Mouse (Mus musculus) cerebellum, postnatal 14 days (tissue): ENCODE data around the gene Siae.
A peak's percentile ranks its signal among the peaks of the same experiment; 100 is the strongest.

Experiments
- DNase-seq, 2 experiments: peaks; one replicate each; pipeline ENCODE4 v3.0.0; 2021; ENCODE audit warnings: mixed read lengths in 2 of 2

The Siae gene

DNA sequence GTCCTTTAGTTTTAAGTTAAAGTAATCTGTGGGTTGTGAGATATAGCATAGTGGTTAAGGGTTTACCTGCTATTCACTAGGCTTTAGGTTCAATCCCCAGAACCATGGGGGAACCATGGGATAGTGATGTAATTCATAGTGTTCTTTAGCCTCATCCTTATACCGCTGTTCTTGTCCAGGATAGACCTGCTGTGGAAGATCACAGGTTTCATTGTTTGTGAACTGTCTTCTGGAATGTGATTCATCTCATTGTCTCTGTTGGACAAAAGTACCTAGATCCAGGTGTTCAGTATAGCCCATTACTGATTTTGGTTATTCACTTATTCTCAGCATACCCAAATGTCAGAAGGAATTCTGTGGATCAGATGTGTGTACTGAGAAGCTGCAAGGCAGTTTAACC lies 71.8 kb downstream of the Siae start:
- no peak for DNase-seq

GRCm38 (mm10) chr9:37628581-37628980 lies 73.1 kb downstream of the Siae start:
- DNase-seq: no peak

GRCm38 (mm10) chr9:37629941-37630340 lies 74.4 kb downstream of the Siae start:
- DNase-seq: no peak

GRCm38 (mm10) chr9:37632305-37632704 lies 76.8 kb downstream of the Siae start:
- no peak for DNase-seq

DNA sequence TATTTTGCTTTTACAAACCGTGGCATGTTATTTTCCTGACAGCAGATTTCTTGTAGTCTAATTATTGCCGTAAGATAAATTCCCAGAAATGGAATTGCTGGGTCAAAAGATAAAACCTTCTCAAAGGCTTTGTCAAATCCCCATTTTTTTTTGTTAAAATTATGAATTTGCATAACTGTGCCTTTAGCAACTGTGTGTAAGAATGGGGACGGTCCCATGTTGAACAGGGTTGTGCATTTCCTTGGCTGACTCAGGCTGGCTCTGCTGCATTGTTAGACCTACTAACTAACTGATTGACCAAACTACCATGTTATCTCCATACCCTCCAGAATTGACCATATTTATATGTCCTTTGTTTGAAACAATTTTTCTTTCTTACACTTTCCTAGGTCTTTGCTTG lies 78.8 kb downstream of the Siae start:
- DNase-seq: no peak

DNA sequence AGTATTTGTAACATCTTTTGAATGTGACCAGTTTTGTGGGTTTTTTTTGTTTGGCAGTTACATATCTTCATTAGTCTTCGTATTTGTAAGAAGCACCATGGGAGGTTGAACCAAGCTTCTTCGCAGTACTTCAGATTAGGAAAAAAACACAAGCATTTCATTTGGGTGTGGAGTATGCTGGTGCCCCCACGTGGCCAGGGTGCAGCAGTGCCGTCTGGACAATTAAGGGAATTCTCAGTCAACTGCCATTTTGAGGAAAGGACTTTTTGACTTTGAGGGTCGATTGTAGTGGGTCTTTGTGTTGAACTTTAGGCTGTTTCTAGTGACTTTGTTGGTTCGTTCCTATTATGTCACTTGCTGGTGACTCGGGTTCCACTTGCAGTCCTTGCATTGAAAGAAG lies 80.8 kb downstream of the Siae start:
- peak; percentile 77 for DNase-seq

GRCm38 (mm10) chr9:37636800-37637542 lies 81.5 kb downstream of the Siae start:
- no peak for DNase-seq

DNA sequence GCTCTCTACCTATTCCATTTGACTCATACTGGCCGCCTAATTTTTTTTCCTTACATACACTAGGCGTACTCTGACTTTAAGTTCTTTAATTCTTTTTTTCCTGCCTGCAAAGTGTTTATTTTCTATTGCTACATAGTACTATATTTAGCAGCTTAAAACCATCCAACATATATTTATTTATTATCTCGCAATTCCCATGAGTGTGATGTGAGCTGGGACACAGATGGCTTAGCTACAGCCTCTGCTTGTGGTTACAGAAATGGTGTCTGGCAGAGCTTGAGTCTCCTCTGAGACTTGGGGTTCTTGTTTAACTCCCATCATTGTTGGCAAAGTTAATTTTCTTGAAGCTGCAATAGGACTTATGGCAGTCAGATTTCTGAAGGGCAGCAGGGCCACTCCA lies 83.2 kb downstream of the Siae start:
- DNase-seq: no peak

DNA sequence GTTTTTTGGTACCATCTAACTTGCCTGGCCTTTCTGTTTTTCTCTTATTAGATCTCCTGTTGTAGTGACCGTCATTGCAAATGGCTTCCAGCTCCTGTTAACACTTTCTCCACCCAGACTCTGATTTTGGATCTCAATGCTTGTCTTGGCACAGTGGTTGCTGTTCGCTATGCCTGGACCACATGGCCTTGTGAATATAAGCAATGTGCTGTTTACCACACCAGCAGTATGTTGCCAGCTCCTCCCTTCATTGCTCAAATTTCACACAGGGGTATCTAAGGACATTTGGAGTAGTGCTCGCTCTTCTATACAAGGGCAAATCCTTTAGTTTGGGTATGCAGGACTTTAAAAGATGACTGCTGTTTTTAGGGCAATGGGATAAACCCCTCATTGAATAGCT lies 90.7 kb downstream of the Siae start:
- no peak for DNase-seq

GRCm38 (mm10) chr9:37650639-37651038 lies 95.1 kb downstream of the Siae start:
- no peak for DNase-seq

- DNase-seq: no peak
Observed at GRCm38 (mm10) chr9:37653836-37654235, 98.3 kb downstream of the Siae start.

- DNase-seq: no peak
Observed at GRCm38 (mm10) chr9:37655961-37656360, 100.5 kb downstream of the Siae start.

- DNase-seq: peak in 1 of 2 experiments; percentile 4
Observed at GRCm38 (mm10) chr9:37656439-37656881, 101.0 kb downstream of the Siae start.

- DNase-seq: peak; percentile 80 to 82
Observed at GRCm38 (mm10) chr9:37656931-37657481, 101.5 kb downstream of the Siae start, which contains the start of gene Tbrg1. Tbrg1 (minus strand) TSS chr9:37657312.

GRCm38 (mm10) chr9:37659413-37659812 lies 103.9 kb downstream of the Siae start:
- no peak for DNase-seq

DNA sequence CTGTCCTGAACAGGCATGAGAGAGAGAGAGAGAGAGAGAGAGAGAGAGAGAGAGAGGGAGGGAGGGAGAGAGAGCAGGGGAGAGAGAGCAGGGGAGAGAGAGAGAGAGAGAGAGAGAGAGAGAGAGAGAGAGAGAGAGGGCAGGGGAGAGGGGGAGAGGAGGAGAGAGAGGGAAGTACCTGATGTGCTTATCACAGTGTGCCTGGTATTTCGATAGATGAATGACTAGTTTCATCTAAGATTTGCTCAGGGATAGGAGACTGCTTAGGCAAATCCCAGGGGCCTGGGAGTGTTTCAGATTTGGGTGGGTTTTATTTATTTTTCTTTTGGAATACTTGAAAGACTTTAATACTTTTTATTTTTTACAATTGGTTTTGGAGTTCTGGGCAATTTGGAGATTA lies 107.7 kb downstream of the Siae start:
- no peak for DNase-seq

DNA sequence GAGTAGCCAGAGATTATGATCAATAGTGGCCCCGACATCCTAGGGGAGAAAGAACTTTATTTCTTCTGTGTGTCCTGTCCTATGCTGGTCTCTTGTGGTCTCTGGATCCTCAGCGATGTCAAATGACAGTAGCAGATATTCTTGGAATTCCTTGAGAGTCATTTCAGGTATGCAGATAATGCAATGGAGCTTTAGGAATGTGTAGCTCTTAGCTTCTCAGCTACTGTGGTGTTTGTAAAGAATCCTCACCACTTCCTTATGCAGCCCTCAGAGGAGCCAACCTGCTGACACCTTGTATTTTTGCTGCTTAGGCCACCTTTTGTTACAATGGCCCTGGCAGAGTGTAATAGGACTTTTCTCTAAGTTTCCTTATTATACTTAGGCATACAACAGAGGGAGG lies 109.1 kb downstream of the Siae start:
- DNase-seq: no peak

- DNase-seq: no peak
Observed at GRCm38 (mm10) chr9:37666045-37666444, 110.5 kb downstream of the Siae start.

DNA sequence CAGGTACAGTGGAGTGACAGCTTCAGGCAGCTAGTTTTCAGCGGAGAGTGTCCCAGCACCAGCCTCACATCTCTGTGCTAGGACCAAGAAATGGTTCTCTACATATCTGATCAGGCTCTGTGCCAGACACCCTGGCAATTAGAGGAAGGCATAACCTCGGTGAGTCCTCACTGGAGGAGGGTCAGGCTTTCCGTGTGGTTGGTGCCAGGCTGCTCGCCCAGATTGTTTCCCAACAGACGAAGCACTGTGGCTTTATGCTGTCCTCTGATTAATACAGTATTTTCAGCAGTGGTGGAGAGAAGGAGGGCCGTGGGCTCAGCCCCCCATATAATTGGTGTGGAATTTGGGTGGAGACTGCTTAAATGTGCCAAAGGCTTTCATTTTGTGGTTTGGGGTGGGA lies 113.6 kb downstream of the Siae start, which contains the start of gene Panx3:
Gene Panx3, minus strand, starts transcription at position 121 of the 400 bp plus-strand sequence.
- no peak for DNase-seq

DNA sequence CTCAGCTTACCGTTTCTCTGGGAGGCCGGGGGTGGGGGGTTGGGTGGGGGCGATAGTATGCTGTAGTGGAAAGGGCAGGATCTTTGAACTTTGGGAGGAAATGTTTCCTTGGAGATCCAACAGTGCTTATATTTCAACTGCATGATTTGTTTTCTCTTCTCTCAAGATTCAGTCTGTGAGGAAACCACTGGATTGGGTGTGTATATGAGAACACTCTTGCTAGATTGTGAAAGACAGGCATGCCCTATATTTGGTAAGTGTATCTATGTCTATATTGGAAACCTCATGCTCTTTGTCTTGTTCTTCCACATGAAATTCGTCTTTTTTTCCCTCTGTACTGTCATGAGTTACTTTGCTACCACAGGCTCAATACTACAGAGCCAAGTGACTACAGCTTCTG lies 114.2 kb downstream of the Siae start:
- no peak for DNase-seq

DNA sequence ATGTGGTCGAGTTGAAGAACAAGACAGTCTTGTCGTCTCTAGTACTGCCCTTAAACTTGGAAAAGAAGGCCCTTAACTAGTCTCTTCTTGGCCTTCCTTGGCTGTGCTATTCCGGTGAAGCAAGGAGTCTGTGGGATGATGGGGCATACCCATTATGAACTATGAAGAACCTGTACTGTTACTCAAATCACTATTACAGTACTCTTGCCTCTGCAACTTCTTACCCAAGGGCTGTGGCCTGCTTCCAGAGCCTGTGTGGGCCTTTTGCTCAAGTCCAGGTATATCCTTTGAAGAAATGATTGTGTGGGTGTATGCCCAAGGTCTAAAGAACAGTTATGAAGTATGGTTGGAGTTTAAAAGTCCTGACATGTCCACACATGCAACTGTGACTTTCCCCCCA lies 114.8 kb downstream of the Siae start:
- DNase-seq: no peak

DNA sequence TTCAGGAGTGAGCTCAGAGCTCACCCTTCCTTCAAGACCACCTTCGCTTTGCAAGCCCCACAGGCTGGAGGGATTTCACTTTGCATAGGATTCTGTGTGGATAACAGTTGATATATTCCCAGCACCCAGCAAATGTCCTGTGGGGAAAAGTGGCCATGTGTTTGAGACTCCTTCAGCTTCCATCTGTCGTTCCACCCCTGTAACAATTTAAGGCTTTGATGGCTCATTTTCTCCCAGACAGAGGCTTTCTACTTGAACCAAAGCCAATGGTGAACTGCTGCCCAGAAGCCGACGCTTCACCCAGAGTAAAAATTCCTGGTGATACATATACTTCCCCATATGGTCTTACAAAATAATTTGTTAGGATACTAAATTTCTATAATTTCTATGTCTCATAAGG lies 119.8 kb downstream of the Siae start:
- DNase-seq: no peak

DNA sequence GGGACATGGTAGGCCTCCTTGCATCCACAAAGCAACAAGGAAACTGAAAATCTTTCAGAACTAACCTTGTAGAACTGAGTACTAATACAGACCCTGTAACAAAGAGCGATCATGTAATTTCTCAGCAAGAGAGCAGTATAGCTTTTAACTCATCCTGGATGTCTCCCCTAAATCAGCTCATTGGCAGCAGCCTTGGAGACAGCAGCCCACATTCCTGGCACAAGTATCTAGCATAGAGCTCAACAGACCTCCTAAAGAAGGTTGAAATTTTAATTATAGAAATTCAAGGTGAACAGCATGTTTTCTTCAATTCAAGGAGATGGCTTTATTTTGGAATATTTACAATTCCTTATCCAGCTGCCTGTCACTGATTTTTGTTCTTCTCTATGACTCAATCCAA lies 125.6 kb downstream of the Siae start:
- no peak for DNase-seq

DNA sequence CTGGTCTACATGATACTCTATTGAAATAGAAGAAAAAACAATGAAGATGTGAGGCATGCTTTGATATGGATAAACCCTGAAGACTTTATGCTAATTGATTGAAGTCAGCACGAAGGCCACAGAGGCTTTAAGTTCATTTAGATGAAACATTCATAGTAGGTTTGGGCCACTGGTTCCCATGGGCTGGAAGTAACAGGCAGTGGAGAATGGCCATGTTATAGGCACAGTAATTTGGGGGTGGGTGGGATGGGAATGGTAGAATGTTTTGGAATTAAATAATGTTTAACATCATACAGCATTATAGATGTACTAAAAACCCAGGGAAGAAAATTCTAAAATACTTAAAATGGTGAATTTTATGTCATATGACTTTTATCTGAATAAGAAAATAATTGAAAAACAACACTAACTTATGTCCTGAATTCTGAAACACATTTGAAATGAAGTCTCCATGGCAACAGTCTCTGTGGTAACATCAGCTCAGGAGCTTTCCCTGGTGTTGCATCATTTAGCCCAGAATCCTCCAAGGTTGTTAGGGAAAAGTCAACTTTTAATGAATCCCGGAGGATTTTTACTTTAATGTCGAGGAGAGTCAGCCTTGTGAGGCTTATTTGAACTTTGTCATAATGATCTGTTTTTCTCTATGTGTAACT lies 131.9 kb downstream of the Siae start:
- no peak for DNase-seq
